Mouse (Mus musculus) brain, adult 2 months (tissue): ENCODE measurements at regions not wholly inside any gene's neighbourhood (a gene's known extent, or its start where the extent isn't known, plus 50 kb on each side); places are given as distances from the start of the nearest gene placed in this dataset.
A peak's percentile ranks its signal among the peaks of the same experiment; 100 is the strongest.

ENCODE experiments used
- DNase-seq: peaks from one replicate; pipeline ENCODE4 v3.0.0; 2011; ENCODE audit warnings: low read depth, low spot score

- DNase-seq = peak; percentile 58
These were observed 323.5 kb downstream of the Ppp3ca start for GRCm38 (mm10) chr3:136993473-136993872.

- peak; percentile 88 for DNase-seq
These were observed 324.6 kb downstream of the Ppp3ca start for GRCm38 (mm10) chr3:136994361-136995083.

GRCm38 (mm10) chr3:136995611-136996335 lies 325.8 kb downstream of the Ppp3ca start:
- DNase-seq = peak; percentile 72

GRCm38 (mm10) chr3:136996381-136996895 lies 326.5 kb downstream of the Ppp3ca start:
- DNase-seq = peak; percentile 67

- DNase-seq = peak; percentile 94
These were observed 329.3 kb upstream of the Emcn start for GRCm38 (mm10) chr3:137011551-137011950.

GRCm38 (mm10) chr3:137014686-137015085 lies 326.2 kb upstream of the Emcn start:
- DNase-seq = no peak

- peak; percentile 69 for DNase-seq
These were observed 325.7 kb upstream of the Emcn start for GRCm38 (mm10) chr3:137015199-137015598.

GRCm38 (mm10) chr3:137019971-137020634 lies 320.8 kb upstream of the Emcn start:
- peak; percentile 26 for DNase-seq

- DNase-seq = no peak
These were observed 311.3 kb upstream of the Emcn start for GRCm38 (mm10) chr3:137029546-137029945.

- no peak for DNase-seq
These were observed 308.1 kb upstream of the Emcn start for GRCm38 (mm10) chr3:137032802-137033201.

GRCm38 (mm10) chr3:137039638-137040037 lies 301.2 kb upstream of the Emcn start:
- DNase-seq = peak; percentile 69

GRCm38 (mm10) chr3:137056544-137057224 lies 284.2 kb upstream of the Emcn start:
- DNase-seq = peak; percentile 24

GRCm38 (mm10) chr3:137057225-137057910 lies 283.5 kb upstream of the Emcn start:
- peak; percentile 94 for DNase-seq

GRCm38 (mm10) chr3:137057911-137058260 lies 283.0 kb upstream of the Emcn start:
- DNase-seq = peak; percentile 67

GRCm38 (mm10) chr3:137062067-137062466 lies 278.8 kb upstream of the Emcn start:
- peak; percentile 90 for DNase-seq

- no peak for DNase-seq
These were observed 273.5 kb upstream of the Emcn start for GRCm38 (mm10) chr3:137067336-137067735.

- peak; percentile 69 for DNase-seq
These were observed 271.5 kb upstream of the Emcn start for GRCm38 (mm10) chr3:137069334-137069733.

- peak; percentile 57 for DNase-seq
These were observed 262.9 kb upstream of the Emcn start for GRCm38 (mm10) chr3:137077718-137078599.

GRCm38 (mm10) chr3:137078600-137078975 lies 262.3 kb upstream of the Emcn start:
- no peak for DNase-seq

GRCm38 (mm10) chr3:137086896-137087295 lies 254.0 kb upstream of the Emcn start:
- DNase-seq = peak; percentile 65
